Mouse (Mus musculus): ENCODE measurements around the gene 4933425L06Rik.

Gene 4933425L06Rik

DNA sequence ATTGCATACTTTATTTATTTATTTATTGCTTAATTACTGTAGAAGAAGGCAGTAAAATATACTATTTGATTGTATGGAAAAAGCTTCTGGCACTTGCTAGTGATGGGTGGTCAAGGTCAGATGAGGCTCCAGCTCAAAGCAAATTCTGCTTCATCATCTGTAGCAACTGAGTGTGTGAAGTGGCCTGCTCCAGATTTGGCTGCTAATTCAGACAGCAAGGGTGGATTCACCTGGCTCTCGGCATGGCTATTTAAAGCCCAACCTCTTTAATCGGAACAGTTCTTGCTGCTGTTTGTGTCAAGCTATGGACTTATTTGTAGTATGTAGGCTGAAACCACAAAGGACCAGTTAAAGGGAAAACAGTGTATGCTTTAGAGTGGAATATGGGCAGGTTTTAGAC, 50.9 kb downstream of the 4933425L06Rik start:
- DNase-seq (ENCODE audit: low spot score in 2 of 2), result no peak

- no peak for DNase-seq (ENCODE audit: low spot score in 2 of 2)
Measured at GRCm38 (mm10) chr13:105134397-105134796, 52.5 kb downstream of the 4933425L06Rik start.

DNA sequence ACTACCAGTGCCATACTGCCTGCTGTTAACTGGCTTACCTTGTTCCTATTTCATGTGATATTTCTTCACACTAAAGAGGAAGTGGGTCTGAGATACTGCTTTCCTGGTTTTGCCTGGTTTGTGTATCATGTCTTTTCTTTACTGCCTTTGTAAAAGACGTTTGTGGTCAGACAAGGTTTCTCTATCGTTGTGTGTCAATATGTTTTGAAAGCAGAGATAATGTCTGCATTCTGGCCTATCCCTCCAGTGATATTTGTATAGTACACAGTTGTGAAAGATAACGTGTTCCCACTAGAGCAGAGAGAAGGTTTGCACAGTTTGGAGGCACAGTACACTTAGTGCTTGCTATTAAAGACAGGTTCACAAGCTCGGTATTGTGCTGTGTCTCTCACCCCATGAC, 58.0 kb downstream of the 4933425L06Rik start:
- DNase-seq (ENCODE audit: low spot score in 2 of 2), result no peak

DNA sequence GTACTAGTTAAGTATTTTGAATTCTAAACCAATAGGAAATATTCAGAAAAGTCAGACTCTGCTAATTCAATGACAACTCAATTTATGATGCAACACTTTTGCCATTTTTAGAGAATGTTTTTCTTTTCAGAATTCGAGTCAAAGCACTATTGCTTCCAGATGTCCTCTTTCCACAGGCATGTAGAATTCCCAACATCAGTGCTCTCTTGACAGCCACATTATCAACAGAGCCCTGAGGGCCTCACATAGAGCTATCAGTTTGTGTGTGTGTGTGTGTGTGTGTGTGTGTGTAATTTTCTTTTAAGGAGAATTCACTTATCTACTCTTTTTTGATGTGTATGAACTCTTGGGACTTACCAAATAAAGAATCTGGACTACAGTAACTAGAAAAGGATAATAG, 64.9 kb downstream of the 4933425L06Rik start:
- DNase-seq (ENCODE audit: low spot score in 2 of 2), result no peak

DNA sequence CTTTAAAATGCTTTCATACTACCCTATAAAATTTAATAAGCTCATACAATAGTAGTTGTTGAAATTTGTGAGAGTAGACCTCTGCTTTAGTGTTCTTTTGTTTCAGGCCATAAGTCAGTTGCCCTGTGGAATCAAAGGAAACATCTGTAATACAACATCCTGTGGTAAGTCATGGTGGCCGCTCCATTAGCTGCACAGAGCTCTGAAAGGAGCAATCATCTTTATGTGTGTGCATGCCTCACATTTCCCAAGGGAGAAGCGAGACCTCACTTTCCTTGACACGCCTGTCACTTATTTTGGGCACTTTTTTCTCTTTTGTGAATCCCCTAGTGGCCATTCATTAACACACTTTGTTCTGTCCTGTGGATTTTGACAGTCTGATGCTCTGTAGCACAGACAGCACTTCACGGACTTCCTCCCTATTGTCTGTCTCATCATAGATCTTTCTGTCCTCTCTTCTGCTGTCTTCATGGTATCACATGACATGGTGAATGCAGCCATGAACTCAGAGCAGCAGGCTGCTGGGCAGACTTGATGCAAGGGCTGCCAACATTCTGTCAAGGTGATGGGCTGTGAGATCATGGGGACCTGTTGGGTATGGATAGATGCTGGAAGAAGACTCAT, 66.0 kb downstream of the 4933425L06Rik start:
- no peak for DNase-seq (ENCODE audit: low spot score in 2 of 2)

GRCm38 (mm10) chr13:105150006-105150405, 68.1 kb downstream of the 4933425L06Rik start:
- DNase-seq (ENCODE audit: low spot score in 2 of 2), result no peak

GRCm38 (mm10) chr13:105153955-105154354, 72.0 kb downstream of the 4933425L06Rik start:
- no peak for DNase-seq (ENCODE audit: low spot score in 2 of 2)

DNA sequence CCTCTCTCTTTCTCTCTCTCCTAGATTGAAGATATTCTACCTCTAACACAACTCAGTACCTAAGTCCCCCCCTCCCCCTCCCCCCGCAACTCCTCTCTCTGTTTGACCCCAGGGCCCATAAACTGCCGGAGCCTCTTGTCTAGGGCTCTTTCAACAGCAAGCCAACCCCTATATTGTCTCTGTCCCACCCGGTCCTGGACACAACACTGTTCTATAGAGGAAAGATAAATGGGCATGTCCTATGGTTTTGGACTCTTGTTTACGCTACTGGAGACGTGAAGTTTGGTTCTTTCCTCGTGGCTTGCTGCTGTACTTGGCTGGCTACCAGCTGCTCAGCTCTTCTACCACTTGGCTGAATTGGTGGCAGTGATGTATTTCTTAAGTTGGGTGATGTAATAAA, 83.5 kb downstream of the 4933425L06Rik start:
- no peak for DNase-seq (ENCODE audit: low spot score in 2 of 2)

All from frontal cortex, postnatal 10 days (tissue).